Mouse (Mus musculus): ENCODE measurements at regions not wholly inside any gene's neighbourhood (a gene's known extent, or its start where the extent isn't known, plus 50 kb on each side); places are given as distances from the start of the nearest gene placed in this dataset.
A peak's percentile ranks its signal among the peaks of the same experiment; 100 is the strongest.

DNA sequence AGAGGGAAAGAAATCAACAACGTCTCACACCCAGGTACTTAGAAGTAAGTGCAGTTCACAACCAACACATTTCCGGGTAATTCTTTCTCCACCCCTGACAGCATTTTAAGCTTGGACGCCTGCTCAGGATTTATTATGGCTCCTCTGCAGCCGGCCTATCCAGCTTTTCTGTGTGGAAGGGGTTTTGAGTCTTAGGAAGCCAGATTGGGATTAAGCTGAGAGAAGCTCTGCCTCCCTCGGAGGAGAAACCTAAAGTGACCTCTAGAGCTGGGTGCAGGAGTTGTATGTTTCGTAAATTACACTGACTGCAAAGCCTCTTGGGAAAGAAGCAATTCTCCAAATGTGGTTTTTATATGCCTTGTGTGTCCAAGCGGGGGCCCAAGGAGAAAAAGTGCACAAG is 96.6 kb upstream of the Aldh1a3 start:
- Histone ChIP-seq H3K4me3 (no peak overlapping the region), H3K27me3 (no peaks in the 10 kb centered on the region), H3K4me1 (no peaks in the 10 kb centered on the region), H3K9me3 (no peaks in the 10 kb centered on the region), H3K4me2 (replicated peaks) (no peak overlapping the region), H3K27ac (replicated peaks) (no peak overlapping the region), H3K36me3 (no peaks in the 10 kb centered on the region), H3K9ac (replicated peaks) (no peak overlapping the region)
- WGBS: 67% methylated on average over 7 of the region's 7 CpGs
- no peak for ATAC-seq (replicated peaks)

DNA sequence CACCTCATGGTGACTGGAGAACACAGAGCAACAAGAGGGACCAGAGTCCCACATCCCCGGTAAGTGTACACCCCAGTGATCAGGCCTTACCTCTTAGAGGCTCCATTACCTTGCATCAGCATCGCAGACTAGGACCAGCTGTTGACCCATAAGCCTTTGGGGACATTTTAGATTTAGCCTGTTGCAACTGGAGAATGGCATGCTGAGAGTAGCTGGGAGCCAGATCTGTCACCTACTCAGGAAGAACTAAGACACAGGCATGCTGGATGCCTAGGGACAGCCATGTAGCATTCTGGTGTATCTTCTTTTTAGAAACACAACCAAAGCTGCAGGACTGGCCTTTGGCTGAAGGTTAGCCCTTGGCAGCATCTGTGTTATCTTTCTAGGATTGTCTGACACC is 94.2 kb upstream of the Aldh1a3 start:
- Histone ChIP-seq H3K9ac (replicated peaks) (no peak overlapping the region), H3K4me1 (no peaks in the 10 kb centered on the region), H3K27ac (replicated peaks) (no peak overlapping the region), H3K4me3 (no peak overlapping the region), H3K9me3 (no peaks in the 10 kb centered on the region), H3K27me3 (no peaks in the 10 kb centered on the region), H3K36me3 (no peaks in the 10 kb centered on the region), H3K4me2 (replicated peaks) (no peak overlapping the region)
- no peak for ATAC-seq (replicated peaks)
- 96% methylated on average over 2 of the region's 2 CpGs for WGBS

DNA sequence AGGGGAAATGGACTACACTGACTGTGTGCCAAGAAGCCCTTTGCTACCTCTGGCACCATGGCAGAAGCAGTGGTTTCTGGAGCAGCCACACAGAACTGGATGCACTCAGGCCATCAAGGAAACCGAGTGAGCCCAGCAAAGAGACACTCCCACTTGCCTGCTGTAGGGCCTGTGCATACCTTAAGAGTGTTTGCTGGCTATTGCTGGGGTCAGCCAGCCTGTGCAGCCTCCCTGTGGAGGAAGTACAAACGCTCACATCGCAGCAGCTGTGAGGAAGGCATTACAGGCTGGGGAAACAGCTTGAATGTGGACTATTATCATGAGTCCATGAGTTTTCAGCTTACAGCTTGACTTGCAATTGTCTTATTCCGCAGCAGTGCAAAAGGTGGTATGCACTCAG is 88.8 kb upstream of the Aldh1a3 start:
- Histone ChIP-seq H3K27me3 (no peaks in the 10 kb centered on the region), H3K4me2 (replicated peaks) (no peak overlapping the region), H3K9me3 (no peaks in the 10 kb centered on the region), H3K4me3 (no peak overlapping the region), H3K36me3 (no peaks in the 10 kb centered on the region), H3K4me1 (no peaks in the 10 kb centered on the region), H3K27ac (replicated peaks) (no peak overlapping the region), H3K9ac (replicated peaks) (no peak overlapping the region)
- no peak for ATAC-seq (replicated peaks)
- 51% methylated on average over 4 of the region's 4 CpGs for WGBS

DNA sequence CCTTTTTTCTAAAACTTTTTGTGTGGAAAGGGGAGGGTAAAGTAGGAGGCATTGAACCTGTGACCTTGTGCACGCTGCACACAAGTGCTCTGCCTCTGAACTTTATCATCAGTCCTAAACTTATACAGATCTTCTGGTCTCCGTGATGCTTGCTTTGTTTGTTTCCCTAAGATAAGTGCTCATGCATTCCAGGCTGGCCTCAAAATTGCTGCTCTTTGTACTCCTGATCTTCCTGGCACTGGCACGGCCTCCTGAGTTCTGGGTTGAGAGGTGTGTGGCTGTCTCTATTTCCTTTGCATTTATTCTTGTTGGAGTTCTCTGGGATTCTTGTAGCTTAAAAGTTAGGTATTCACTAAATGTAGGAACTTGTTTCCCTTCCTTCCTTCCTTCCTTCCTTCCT is 86.1 kb upstream of the Aldh1a3 start:
- no peak overlapping the region for H3K27ac ChIP-seq (replicated peaks)
- ATAC-seq (replicated peaks): no peak

DNA sequence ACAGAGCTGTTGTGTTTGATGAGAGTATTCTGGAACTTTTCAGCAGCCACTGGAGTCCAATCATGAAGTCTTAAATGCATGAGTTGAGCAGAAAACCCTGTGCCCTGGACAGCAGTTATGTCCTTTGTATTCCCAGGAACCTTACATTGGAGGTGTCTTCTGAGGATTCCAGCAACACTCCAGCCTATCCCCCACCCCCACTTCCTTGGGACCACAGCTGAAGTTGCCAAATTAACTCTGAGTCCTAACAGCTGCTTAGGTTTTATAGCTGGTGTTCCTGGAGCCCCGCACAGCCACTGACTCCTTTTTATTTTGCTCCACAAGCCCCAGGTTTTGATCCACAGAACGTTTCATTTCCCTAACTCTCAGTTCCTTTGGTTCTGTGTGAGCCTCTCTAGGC is 78.4 kb upstream of the Aldh1a3 start:
- Histone ChIP-seq H3K9me3 (no peaks in the 10 kb centered on the region), H3K36me3 (no peaks in the 10 kb centered on the region), H3K9ac (replicated peaks) (no peak overlapping the region), H3K4me2 (replicated peaks) (no peak overlapping the region), H3K4me1 (no peaks in the 10 kb centered on the region), H3K4me3 (no peak overlapping the region), H3K27ac (replicated peaks) (no peak overlapping the region), H3K27me3 (no peaks in the 10 kb centered on the region)
- 69% methylated on average over 2 of the region's 2 CpGs for WGBS
- no peak for ATAC-seq (replicated peaks)

More for the DNA sequence above, 86.1 kb upstream of the Aldh1a3 start:
- 78% methylated on average over 3 of the region's 3 CpGs for WGBS
- Histone ChIP-seq H3K4me1 (no peaks in the 10 kb centered on the region), H3K27me3 (no peaks in the 10 kb centered on the region), H3K4me2 (replicated peaks) (no peak overlapping the region), H3K9me3 (no peaks in the 10 kb centered on the region), H3K36me3 (no peaks in the 10 kb centered on the region), H3K4me3 (no peak overlapping the region), H3K9ac (replicated peaks) (no peak overlapping the region)

DNA sequence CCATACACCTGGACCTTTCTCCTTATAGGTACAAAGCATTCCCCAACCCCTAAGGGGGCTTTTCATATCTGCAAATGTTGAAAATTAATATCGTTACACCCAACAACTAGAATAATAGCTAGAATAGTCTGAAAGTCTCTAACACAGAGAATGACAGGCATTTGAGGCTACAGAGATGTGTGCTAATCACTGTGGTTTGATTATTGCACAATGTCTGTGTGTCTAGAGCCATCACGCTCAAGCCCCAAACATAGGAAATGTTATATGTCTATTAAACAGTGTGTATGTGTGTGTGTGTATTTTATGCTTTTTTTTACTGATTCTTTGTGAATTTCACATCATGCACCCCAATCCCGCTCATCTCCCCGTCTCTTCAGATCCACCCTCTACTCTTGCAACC is 77.2 kb upstream of the Aldh1a3 start:
- WGBS: 95% methylated on average over 4 of the region's 4 CpGs
- ATAC-seq (replicated peaks): no peak
- Histone ChIP-seq H3K4me2 (replicated peaks) (no peak overlapping the region), H3K27me3 (no peaks in the 10 kb centered on the region), H3K4me3 (no peak overlapping the region), H3K36me3 (no peaks in the 10 kb centered on the region), H3K27ac (replicated peaks) (no peak overlapping the region), H3K9ac (replicated peaks) (no peak overlapping the region), H3K9me3 (no peaks in the 10 kb centered on the region), H3K4me1 (no peaks in the 10 kb centered on the region)

DNA sequence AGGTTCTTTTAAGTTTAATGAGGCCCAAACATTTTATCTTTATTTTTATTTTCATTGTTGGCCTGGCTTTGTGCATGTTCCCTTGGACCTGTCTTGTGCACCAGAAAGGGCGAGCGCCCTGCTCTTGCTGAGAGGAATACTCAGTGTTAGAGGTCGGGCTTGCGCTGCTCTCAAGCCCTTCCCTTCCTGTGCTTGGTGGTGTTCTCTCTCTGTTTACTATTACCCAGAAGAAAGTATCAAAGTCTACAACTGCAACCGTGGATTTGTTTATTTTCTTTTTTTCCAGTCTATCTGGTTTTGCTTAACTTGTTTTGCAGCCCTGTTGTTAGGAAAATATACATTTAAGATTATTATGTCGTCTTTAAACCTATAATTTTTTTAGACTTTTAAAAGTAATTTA is 74.1 kb upstream of the Aldh1a3 start:
- no peaks in the 10 kb centered on the region for H3K9me3 ChIP-seq
- no peak overlapping the region for H3K27ac ChIP-seq (replicated peaks)
- H3K27me3 ChIP-seq: no peaks in the 10 kb centered on the region
- 84% methylated on average over 6 of the region's 6 CpGs for WGBS
- no peak for ATAC-seq (replicated peaks)
- H3K4me2 ChIP-seq (replicated peaks): no peak overlapping the region
- no peak overlapping the region for H3K9ac ChIP-seq (replicated peaks)
- no peaks in the 10 kb centered on the region for H3K4me1 ChIP-seq
- H3K36me3 ChIP-seq: no peaks in the 10 kb centered on the region
- no peak overlapping the region for H3K4me3 ChIP-seq

DNA sequence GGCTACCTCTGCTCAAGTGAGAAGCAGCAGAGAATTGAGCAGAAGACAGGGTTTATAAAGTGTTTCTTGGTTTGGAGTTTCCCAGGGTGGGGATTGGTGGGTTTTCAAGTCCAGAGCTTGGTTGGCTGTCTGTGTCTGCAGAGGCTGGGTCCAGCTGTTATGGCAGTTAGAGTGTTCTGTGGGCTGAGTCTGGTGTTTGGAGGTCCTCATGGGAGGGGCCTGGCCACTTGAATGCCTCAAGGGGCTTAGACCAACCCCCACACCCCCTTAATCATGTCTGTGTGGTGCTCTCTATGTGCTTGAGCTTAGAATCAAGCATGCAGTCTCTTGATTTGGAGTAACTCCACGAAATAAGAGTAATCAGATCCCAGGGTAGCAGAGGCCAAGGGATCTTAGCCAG is 70.2 kb upstream of the Aldh1a3 start:
- Histone ChIP-seq H3K36me3 (no peaks in the 10 kb centered on the region), H3K27me3 (no peaks in the 10 kb centered on the region), H3K4me1 (no peaks in the 10 kb centered on the region), H3K9ac (replicated peaks) (no peak overlapping the region), H3K9me3 (no peaks in the 10 kb centered on the region), H3K27ac (replicated peaks) (no peak overlapping the region), H3K4me3 (no peak overlapping the region), H3K4me2 (replicated peaks) (no peak overlapping the region)
- ATAC-seq (replicated peaks): no peak
- WGBS: 30% methylated on average over 1 of the region's 1 CpGs

DNA sequence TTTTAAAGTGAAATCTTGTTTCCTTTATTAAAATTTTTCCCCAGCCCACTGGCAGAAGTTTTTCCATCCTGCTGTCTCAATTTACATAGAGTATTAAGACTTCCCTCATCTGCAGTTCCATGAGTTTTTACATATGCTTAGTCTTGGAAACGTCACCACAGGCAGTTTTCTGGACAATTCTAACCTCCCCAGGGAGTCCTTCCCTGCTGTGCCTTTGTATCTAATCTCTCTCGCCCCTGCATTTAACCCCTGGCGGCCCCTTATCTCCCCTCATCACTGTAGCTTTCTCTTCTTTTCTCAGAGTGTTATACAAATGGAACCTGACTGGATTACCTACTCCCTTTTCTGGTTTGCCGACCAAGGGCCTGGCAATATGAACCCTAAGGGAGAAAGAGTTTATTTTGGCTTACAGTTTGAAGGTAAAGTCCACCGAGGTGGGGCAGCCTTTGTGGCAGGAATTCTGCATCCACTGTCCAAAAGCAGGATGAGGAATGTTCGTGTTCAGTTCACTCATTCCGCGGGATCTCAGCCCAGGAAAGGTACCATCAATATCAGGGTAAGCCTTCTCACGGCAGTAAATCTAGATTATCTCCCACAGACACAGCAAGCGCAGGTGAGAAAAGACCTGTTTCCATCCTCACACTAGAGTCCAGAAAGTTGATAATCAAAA is 66.0 kb upstream of the Aldh1a3 start:
- Histone ChIP-seq H3K4me2 (replicated peaks) (no peak overlapping the region), H3K36me3 (no peaks in the 10 kb centered on the region), H3K27ac (replicated peaks) (no peak overlapping the region), H3K27me3 (no peaks in the 10 kb centered on the region), H3K9ac (replicated peaks) (no peak overlapping the region), H3K4me1 (no peaks in the 10 kb centered on the region), H3K9me3 (no peaks in the 10 kb centered on the region), H3K4me3 (no peak overlapping the region)
- ATAC-seq (replicated peaks): no peak
- 67% methylated on average over 10 of the region's 10 CpGs for WGBS

DNA sequence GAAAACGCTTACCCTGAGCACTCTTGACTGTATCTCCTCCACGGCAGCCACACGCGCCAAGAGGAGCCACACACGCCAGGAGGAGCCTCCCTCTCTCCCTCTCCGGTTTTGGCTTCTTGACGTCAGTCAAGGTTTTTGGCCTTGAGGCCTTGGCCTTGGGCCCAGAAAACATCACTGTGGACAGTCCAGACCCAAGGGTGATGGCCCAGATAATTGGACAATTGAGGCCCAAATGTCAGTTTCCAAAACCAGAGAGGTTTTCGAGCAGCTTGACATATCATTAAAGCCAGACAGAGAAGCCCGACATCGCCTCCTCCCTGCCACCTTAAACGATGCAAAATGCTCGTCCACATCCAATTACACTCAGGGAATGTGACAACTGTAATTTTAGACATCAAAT is 65.4 kb upstream of the Aldh1a3 start:
- no peaks in the 10 kb centered on the region for H3K36me3 ChIP-seq
- ATAC-seq (replicated peaks): 0 out of 2 replicates have a peak, but pooled peaks have one; percentile 38
- H3K4me1 ChIP-seq: no peaks in the 10 kb centered on the region
- H3K9ac ChIP-seq (replicated peaks): no peak overlapping the region
- 51% methylated on average over 12 of the region's 12 CpGs for WGBS
- H3K4me2 ChIP-seq (replicated peaks): no peak overlapping the region
- H3K27me3 ChIP-seq: no peaks in the 10 kb centered on the region
- H3K4me3 ChIP-seq: no peak overlapping the region
- H3K9me3 ChIP-seq: no peaks in the 10 kb centered on the region
- no peak overlapping the region for H3K27ac ChIP-seq (replicated peaks)

DNA sequence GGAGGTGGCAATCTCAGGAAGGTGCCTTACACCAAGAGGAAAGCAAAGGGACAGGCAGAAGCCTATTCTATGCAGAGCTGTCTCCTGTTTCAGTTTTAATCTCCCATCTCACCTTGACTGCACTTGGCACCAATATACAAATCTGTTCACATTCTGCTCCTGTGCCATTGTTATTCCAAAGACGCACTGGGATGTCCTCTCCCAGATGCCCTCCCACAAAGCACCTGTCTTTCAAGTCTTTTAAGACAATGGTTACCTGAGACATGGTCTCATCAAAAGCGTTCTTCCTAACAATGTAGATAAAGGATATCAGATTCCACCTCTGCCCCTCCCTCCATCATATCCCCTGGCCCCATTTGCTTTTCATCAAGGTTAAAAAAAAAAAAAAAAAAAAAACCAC is 64.2 kb upstream of the Aldh1a3 start:
- Histone ChIP-seq H3K9ac (replicated peaks) (no peak overlapping the region), H3K27me3 (no peaks in the 10 kb centered on the region), H3K27ac (replicated peaks) (no peak overlapping the region), H3K36me3 (no peaks in the 10 kb centered on the region), H3K4me2 (replicated peaks) (no peak overlapping the region), H3K9me3 (no peaks in the 10 kb centered on the region), H3K4me1 (no peaks in the 10 kb centered on the region), H3K4me3 (no peak overlapping the region)
- ATAC-seq (replicated peaks): no peak
- WGBS: 67% methylated on average over 2 of the region's 2 CpGs

DNA sequence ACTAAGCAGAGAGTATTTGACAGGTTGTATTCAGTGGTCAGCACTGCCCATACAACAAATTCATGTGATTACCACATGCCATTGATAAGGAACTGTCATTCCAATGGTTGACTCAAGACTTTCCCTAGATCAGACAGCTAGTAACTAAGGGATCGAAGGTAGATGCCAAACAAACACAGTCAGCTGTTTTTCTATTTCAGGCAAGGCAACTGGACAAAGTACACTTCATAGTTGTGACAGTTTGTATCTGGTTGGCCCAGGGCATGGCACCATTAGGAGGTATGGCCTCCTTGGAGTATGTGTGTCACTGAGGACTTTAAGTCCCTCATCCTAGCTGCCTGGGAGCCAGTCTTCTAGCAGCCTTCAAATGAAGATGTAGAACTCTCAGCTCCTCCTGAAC is 62.8 kb upstream of the Aldh1a3 start:
- no peak overlapping the region for H3K27ac ChIP-seq (replicated peaks)
- 94% methylated on average over 1 of the region's 1 CpGs for WGBS
- ATAC-seq (replicated peaks): no peak
- H3K9me3 ChIP-seq: no peaks in the 10 kb centered on the region
- H3K36me3 ChIP-seq: no peaks in the 10 kb centered on the region
- no peaks in the 10 kb centered on the region for H3K27me3 ChIP-seq
- no peak overlapping the region for H3K4me3 ChIP-seq
- H3K4me1 ChIP-seq: no peaks in the 10 kb centered on the region
- H3K9ac ChIP-seq (replicated peaks): no peak overlapping the region
- no peak overlapping the region for H3K4me2 ChIP-seq (replicated peaks)

DNA sequence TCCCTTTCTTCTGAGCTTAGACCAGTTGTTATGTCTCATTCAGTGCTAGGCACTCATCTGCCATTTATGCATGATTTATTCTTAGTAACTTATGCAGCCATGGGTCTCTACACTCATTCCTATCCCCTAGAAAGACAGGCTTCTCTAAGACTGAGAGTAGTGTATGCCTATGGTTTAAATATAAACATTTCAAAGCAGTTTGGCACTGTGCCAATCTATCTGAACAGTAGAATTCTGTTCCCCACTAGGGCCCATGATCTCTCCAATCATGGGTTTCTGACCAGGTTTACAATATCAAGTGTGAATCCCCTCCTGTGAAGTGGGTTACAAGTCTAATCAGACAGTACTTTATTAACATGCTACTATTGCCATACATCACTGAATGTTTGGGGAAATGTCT is 60.4 kb upstream of the Aldh1a3 start:
- H3K4me2 ChIP-seq (replicated peaks): no peak overlapping the region
- H3K27me3 ChIP-seq: no peaks in the 10 kb centered on the region
- H3K4me3 ChIP-seq: no peak overlapping the region
- no peaks in the 10 kb centered on the region for H3K4me1 ChIP-seq
- no peaks in the 10 kb centered on the region for H3K36me3 ChIP-seq
- no peak overlapping the region for H3K9ac ChIP-seq (replicated peaks)
- no peaks in the 10 kb centered on the region for H3K9me3 ChIP-seq
- H3K27ac ChIP-seq (replicated peaks): no peak overlapping the region
- no peak for ATAC-seq (replicated peaks)

Measured in forebrain, embryonic 15.5 days (tissue).